Mouse (Mus musculus) skeletal muscle tissue, adult 2 months (tissue): ENCODE measurements at regions not wholly inside any gene's neighbourhood (a gene's known extent, or its start where the extent isn't known, plus 50 kb on each side); places are given as distances from the start of the nearest gene placed in this dataset.

ENCODE experiments used
- DNase-seq: peaks from one replicate; pipeline ENCODE4 v3.0.0-alpha.2; 2012; ENCODE audit warnings: low read depth, low spot score

DNA sequence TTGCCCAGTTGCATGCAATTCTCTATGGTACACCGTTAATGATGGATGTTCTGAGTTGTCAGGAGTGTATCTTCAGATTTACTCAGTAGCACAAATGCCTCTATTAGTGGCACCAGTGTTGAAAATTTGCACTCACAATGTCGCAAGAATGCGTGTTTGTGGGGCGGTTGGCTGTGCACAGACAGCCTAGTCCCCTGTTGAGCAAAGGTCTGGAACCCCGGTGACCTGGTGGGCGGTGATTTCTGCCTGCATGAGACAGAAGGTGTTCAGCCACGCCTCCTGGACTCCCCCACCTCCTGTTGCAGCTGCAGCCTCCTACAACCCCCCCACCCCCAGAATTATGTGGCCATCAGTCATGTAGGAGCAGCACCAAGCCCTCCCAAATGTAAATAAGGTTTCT, 338.9 kb upstream of the Spred2 start:
- DNase-seq, result no peak

DNA sequence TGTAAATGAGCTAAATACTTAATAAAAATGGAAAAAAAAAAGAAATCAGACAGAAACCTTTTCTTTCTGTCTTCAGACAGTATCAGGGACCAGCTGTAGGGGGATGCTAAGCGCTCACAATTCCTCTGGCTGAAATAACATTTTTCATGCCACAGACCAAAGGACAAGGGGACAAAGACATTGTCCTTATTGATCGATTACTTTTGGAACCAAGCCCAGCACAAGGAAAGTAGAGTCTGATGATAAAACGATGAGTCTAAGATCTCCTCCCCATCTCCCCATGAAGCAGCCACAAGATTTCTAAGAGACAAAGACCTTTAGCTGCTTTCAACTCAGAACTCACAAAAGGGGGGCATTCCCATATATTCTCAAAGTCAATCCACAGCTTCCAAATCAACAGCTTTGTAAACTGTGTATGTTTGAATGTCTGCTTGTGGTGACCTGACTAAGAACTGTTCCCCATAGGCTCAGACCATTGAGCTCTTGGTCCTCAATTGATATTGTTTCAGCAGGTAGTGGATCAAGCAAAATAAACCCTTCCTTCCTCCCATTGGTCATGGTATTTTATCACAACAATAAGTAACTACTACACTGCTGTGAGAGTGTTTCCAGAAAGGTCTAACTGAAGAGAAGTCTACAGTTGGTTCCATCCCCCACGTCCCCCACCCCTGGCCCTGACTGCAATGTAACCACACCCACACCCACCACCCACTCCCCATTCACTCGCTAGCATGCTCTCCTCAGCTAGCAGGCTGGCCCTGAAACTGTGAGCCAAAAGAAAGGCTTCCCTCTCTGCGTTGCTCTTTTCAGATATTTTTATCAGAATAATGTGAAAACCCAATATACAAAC, 331.4 kb upstream of the Spred2 start:
- DNase-seq, result no peak

DNA sequence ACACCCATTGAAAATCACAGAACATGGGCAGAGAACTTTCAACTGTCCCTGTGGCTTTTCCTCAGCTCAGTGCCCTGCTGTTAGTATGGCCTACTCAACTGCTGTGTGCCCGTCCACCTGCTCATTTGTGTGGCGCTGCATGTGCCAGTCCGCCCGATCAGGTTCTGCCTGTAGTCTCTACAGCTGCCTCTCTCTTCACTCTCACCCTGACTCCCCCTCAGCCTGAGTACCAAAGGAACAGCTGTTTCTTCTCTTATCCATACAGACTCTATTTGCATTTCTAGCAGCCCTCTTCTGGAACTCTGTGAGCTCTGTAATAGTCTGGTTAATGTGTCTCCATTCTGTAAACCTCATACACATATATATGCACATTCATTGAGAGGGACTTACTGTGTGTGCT, 329.1 kb upstream of the Spred2 start:
- no peak for DNase-seq

- no peak for DNase-seq
These were observed 327.8 kb upstream of the Spred2 start for GRCm38 (mm10) chr11:19596336-19596735.

- no peak for DNase-seq
These were observed 324.7 kb upstream of the Spred2 start for GRCm38 (mm10) chr11:19599433-19599832.

- peak; percentile 86 for DNase-seq
These were observed 322.8 kb upstream of the Spred2 start for GRCm38 (mm10) chr11:19601216-19601938.

DNA sequence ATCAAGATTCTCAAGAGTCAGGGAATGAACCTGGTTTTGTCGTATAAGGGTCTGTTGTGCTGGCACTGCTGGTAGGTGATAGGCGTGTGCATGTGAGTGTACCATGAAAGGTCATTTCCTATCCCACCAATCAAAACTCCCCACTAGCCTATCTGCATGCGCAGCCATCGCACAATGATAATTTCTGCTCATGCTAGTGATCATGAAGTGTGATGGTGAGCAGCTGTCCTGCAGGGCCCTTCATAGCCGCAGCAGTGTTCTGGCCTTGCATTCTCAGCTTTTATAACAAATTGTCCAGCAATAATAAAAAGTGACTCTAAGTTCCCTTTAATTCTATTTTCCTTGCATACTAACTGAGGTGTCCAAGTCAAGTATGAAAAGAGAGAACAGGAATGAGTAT, 321.7 kb upstream of the Spred2 start:
- DNase-seq, result no peak

- DNase-seq, result no peak
These were observed 318.6 kb upstream of the Spred2 start for GRCm38 (mm10) chr11:19605602-19606001.

GRCm38 (mm10) chr11:19606943-19607342, 317.2 kb upstream of the Spred2 start:
- DNase-seq, result no peak

GRCm38 (mm10) chr11:19607941-19608340, 316.2 kb upstream of the Spred2 start:
- no peak for DNase-seq

DNA sequence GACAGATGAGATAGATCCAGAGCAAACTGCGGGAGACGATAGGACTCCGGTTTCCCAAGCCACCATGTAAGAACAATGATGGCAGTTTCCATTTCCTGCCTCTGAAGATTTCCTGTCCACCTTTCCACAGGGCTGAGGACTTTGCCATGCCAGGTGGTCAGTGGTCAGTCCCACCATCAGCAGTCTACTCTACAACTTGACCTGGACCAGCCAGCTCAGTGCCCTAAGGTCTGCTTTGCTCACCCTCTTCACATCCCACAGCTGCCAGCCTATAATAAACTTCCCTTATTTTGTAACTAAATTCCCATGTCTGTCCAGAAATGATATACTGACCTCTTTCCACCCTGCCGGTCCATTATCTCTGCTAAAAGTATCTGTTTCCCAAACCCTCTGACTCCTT, 315.7 kb upstream of the Spred2 start:
- DNase-seq, result no peak

DNA sequence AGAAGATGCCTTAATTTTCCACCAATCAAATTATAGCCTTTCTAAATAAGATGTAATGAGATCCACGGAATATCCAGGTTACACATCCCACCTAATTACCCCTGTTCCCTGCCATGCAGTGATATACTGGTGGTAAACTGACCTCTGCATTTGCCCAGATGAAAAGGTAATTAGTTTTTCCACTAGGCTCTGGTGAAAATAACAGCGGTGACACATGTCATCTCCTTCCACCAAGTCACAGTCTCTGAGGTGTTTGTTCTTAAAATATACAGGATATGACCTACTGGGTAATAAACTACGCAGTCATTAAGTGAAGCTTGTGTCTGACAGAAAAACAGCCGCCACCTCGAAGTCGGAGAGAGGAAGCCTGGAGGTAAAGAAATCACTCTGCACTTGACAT, 313.6 kb upstream of the Spred2 start:
- no peak for DNase-seq

- no peak for DNase-seq
These were observed 313.0 kb upstream of the Spred2 start for GRCm38 (mm10) chr11:19611217-19611616.

DNA sequence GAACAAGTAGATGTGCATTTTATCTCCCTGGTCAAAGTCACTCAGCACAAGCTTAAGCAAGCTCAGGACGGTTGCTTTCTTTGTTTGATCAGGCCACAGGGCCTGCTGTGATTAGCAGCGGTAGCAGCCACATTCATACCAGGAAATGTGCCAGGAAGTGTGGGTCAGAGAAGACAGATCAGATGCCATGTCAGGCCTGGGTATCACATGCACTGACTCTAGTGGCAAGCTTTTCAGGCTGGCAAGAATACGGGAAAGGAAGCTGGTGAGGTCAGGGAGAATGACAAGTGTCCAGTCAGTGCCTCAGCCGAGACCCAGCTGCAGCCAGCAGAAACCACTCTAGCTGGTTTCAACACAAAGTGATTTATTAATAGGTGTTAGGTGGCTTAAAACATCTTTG, 307.7 kb upstream of the Spred2 start:
- peak; percentile 91 for DNase-seq

GRCm38 (mm10) chr11:19619494-19619893, 304.7 kb upstream of the Spred2 start:
- DNase-seq, result no peak

DNA sequence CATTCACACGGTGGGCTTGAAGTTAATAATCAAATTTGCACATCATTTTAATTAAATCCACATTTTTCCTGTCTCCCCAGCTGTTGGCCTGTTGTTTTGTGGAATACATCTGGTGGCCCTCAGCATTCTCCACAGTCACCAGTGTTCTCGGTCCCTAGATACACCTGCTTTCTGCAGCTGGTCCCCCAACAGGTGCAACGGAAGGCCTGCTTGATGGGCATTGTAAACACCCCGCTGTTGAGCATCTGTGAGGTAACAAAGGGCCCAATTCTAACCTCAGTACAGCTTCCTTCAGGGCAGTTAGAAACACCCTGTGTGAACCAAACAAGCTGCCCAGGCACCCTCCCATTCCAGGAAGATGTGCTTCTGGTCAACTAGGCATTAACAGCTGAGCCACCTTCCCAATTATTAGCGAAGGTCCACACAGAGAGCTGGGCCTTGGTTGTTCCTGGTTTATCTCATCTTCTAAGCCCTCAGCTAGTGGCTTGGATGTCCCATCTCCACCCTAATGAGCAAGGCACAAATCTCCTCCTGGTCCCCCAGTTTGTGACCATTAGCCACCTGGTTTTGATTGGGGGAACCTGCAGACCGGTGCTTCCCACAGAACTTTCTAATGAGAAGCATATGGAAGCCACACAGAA, 293.0 kb upstream of the Spred2 start:
- no peak for DNase-seq

GRCm38 (mm10) chr11:19632477-19632876, 291.7 kb upstream of the Spred2 start:
- DNase-seq, result no peak

- DNase-seq, result no peak
These were observed 290.6 kb upstream of the Spred2 start for GRCm38 (mm10) chr11:19633621-19634020.

DNA sequence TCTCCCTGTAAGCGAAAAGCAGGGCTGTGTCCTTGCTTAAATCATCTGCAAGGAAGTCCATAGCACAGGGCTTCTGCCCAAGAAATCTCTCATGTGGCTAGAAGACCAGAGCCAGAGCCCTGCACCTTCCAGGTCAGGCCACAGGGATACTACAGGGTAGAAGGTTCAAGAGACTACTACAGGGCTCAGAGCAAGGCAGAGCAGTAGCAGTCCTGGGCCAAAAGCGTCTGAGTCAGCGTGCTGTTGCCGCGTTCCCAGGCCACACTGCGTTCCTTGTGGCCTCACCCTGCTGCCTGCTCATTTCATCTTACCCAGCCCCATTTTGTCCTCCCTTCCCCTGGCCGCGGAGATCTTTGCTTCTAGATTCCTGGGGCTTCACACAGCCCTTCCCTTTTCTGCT, 283.0 kb upstream of the Spred2 start:
- DNase-seq, result peak; percentile 71

- no peak for DNase-seq
These were observed 279.9 kb upstream of the Spred2 start for GRCm38 (mm10) chr11:19644116-19644795.

DNA sequence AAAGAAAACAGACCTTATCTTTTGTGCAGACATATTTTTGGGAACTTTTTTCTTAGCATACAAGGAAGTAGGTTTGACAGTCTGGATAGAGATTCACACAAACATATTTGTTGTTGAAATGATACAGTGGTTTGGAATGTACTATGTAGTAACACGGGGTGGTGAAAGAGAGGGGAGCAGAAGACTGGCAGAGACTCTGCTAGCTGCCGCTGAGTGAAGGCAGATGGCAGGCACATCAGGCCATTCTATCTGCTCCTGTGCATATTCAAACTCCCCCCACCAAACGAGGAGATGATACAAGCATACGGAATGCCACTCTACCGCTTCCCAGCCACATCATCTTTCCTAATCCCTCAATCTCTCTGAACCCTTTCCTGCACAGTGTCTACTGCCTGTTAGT, 279.1 kb upstream of the Spred2 start:
- no peak for DNase-seq

DNA sequence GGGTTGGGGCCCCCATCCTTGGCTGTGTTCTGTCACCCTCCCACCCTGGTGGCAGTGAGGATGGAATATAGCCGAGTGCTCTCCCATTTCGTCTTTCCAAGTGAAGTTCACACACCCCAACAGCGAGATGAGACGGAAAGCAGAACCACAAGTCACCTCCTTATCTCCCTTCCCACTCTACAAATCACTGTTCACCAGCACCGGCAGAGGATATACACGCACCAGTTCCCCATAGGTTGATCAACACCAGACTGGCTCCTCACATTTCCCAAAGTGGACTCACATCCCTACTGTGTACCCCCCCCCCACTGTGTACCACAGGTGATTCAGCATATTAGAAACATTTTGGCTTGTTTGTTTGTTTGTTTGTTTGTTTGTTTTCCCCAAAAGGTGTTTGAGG, 272.7 kb upstream of the Spred2 start:
- DNase-seq, result no peak
